Mouse (Mus musculus): ENCODE measurements around the gene Rhou. TPM values are rescaled to one million over a fixed set of nuclear protein-coding genes. Genes with fewer than 3 reads are reported as not detected.
A peak's percentile ranks its signal among the peaks of the same experiment; 100 is the strongest.
"Not testable (repeated sequence)": the region's sequence is repeated elsewhere in the genome, so short reads cannot be mapped to it uniquely, and the experiment has no call there.

Rhou gene
- polyA plus RNA-seq (2015; fragmentation: Nextera tagmentation; extraction: Ambion mirVana): 6.9 and 8.3 TPM in 2 replicates

DNA sequence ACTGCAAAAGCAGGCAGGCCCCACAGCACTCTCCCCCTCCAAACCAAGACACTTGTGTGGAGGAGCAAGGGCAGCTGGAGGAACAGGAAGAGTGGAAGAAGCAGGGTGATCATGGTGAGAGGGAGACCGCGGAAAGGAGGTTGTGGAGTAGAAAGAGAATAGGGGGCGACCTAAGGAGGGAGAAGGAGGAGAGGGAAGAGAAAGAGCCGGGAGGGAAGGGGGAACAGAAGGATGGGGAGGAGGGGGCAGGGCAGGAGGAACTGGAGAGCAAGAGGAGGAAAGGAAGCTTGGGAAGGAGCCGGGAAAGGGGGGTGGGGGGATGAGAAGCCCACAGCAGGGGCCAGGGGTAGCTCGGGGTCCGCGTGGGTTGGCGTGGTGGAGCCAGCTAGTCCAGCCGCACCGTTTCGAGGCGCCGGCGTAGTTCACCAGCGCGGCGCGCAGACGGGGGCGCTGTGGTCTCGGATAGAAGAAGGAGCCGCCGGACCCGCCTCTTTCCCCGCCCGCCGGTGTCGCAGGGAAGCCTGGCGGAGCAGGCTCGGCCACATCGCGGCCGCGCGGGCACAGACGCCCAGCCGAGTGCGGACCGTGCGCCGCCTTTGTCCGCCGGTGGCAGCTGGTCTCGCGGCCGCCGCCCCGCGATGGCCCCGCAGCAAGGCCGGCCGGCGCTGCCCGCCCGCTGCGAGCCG, at the start of gene Rhou:
TSS of gene Rhou (plus strand) at position 622 of the 686 bp plus-strand sequence.
- no peaks in the 10 kb centered on the region for H3K27me3 ChIP-seq
- ATAC-seq (ENCODE audit: insufficient number of reproducible peaks, insufficient read depth, low FRiP score, low TSS enrichment, low read depth): peak; percentile 85
- H3K4me2 ChIP-seq: peak within 1 kb of the TSS; percentile 70
- peak within 1 kb of the TSS; percentile 83 for H3K4me3 ChIP-seq
- peak within 1 kb of the TSS; percentile 90 for H3K9ac ChIP-seq
- H3K27ac ChIP-seq: peak within 1 kb of the TSS; percentile 84
- H3K36me3 ChIP-seq: peaks cover 25% of the 10 kb centered on the region
- H3K9me3 ChIP-seq: no peaks in the 10 kb centered on the region
- WGBS: under 1% methylated on average over 52 of the region's 58 CpGs
- peaks cover 27% of the 10 kb centered on the region for H3K4me1 ChIP-seq

- WGBS: 86% methylated on average over 2 of the region's 5 CpGs
- H3K4me2 ChIP-seq; ATAC-seq (ENCODE audit: insufficient number of reproducible peaks, insufficient read depth, low FRiP score, low TSS enrichment, low read depth); H3K9me3 ChIP-seq; H3K27ac ChIP-seq; H3K9ac ChIP-seq; H3K27me3 ChIP-seq; H3K4me1 ChIP-seq; H3K36me3 ChIP-seq; H3K4me3 ChIP-seq: not testable (repeated sequence)
Measured at GRCm38 (mm10) chr8:123612652-123613051, 41.1 kb upstream of the Rhou start.

GRCm38 (mm10) chr8:123623523-123623922, 30.2 kb upstream of the Rhou start:
- not testable (repeated sequence) for H3K4me2 ChIP-seq; H3K4me1 ChIP-seq; ATAC-seq (ENCODE audit: insufficient number of reproducible peaks, insufficient read depth, low FRiP score, low TSS enrichment, low read depth); H3K36me3 ChIP-seq; H3K27ac ChIP-seq; H3K9me3 ChIP-seq; H3K9ac ChIP-seq; H3K4me3 ChIP-seq
- peaks cover 43% of the 10 kb centered on the region for H3K27me3 ChIP-seq
- WGBS: no CpG with 5 or more reads among the region's 39 CpGs

DNA sequence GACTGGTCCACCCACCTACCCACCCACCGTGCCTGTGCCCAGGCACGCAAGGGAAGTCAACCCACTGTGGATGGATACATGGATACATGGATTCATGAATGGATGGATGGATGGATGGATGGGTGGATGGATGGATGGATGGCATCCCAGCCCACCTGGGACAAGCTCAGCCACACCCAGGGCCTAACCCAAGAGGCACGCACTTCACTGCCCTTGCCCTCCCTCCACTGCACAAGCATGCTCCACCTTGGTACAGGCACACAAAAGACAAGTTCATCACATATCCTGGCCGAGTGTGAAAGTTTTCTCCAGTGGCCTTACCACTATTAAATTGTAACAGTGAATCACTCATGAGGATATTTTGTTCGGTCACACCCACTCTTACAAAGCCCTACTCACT, 29.5 kb upstream of the Rhou start:
- 52% methylated on average over 5 of the region's 5 CpGs for WGBS

GRCm38 (mm10) chr8:123624702-123625101, 29.0 kb upstream of the Rhou start:
- 37% methylated on average over 1 of the region's 1 CpGs for WGBS
- ATAC-seq (ENCODE audit: insufficient number of reproducible peaks, insufficient read depth, low FRiP score, low TSS enrichment, low read depth): no peak
- H3K4me2 ChIP-seq: no peak overlapping the region
- no peaks in the 10 kb centered on the region for H3K36me3 ChIP-seq
- H3K4me3 ChIP-seq: no peak overlapping the region
- H3K4me1 ChIP-seq: peaks cover 14% of the 10 kb centered on the region
- H3K27ac ChIP-seq: no peak overlapping the region
- peaks cover 49% of the 10 kb centered on the region for H3K27me3 ChIP-seq
- H3K9me3 ChIP-seq: no peaks in the 10 kb centered on the region
- H3K9ac ChIP-seq: no peak overlapping the region

More for the DNA sequence above, 29.5 kb upstream of the Rhou start:
- Histone ChIP-seq H3K4me1 (peaks cover 12% of the 10 kb centered on the region), H3K9me3 (no peaks in the 10 kb centered on the region), H3K36me3 (no peaks in the 10 kb centered on the region), H3K27ac (no peak overlapping the region), H3K9ac (no peak overlapping the region), H3K27me3 (peaks cover 45% of the 10 kb centered on the region), H3K4me2 (no peak overlapping the region), H3K4me3 (no peak overlapping the region)
- ATAC-seq (ENCODE audit: insufficient number of reproducible peaks, insufficient read depth, low FRiP score, low TSS enrichment, low read depth): no peak

- Histone ChIP-seq H3K36me3 (no peaks in the 10 kb centered on the region), H3K27ac (no peak overlapping the region), H3K27me3 (peaks cover 52% of the 10 kb centered on the region), H3K4me3 (no peak overlapping the region), H3K9me3 (no peaks in the 10 kb centered on the region), H3K9ac (no peak overlapping the region), H3K4me1 (peaks cover 14% of the 10 kb centered on the region), H3K4me2 (no peak overlapping the region)
- 22% methylated on average over 2 of the region's 2 CpGs for WGBS
- ATAC-seq (ENCODE audit: insufficient number of reproducible peaks, insufficient read depth, low FRiP score, low TSS enrichment, low read depth): no peak
Measured at GRCm38 (mm10) chr8:123625717-123626116, 28.0 kb upstream of the Rhou start.

GRCm38 (mm10) chr8:123627410-123628147, 26.1 kb upstream of the Rhou start:
- no peak overlapping the region for H3K27ac ChIP-seq
- no peak overlapping the region for H3K4me3 ChIP-seq
- no peaks in the 10 kb centered on the region for H3K36me3 ChIP-seq
- peaks cover 52% of the 10 kb centered on the region for H3K27me3 ChIP-seq
- ATAC-seq (ENCODE audit: insufficient number of reproducible peaks, insufficient read depth, low FRiP score, low TSS enrichment, low read depth): no peak
- H3K4me2 ChIP-seq: no peak overlapping the region
- peaks cover 17% of the 10 kb centered on the region for H3K4me1 ChIP-seq
- H3K9ac ChIP-seq: no peak overlapping the region
- WGBS: 61% methylated on average over 6 of the region's 6 CpGs
- H3K9me3 ChIP-seq: no peaks in the 10 kb centered on the region

DNA sequence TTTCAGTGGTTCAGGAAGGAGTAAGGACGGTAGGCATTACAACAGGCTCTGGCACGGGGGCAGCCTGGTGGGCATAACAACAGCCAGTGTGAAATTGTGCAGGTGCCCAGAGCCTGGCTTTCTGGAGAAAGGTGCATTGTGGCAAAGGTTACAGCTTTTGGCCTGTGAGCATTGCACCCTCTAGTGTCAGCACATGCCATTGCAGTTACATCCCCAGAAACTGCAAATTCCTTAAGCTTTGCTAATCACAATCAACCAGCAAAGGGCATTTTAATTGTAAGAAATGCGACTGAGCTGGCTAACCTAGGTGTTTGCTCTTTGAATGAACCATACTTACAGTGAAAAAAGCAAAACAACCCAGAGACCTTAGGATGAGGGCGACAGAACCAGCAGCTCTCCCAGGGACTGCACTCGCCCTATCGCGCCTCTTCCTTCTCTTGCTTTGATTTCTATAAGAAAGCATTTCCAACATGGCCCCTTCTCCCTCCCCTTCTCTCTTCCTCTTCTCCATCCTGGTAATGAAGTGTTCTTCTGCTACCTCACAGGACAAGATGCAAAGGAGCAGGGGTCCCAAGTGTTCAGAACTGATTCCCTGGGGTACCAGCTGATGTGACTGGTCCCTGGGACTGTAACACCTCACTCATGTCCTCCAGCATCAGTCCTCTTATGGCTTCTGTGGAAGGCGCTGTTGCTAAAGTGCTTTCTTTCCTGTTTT, 25.3 kb upstream of the Rhou start:
- Histone ChIP-seq H3K4me1 (peaks cover 18% of the 10 kb centered on the region), H3K9ac (0 out of 2 replicates have a peak overlapping the region, but pooled peaks have one; percentile 27), H3K9me3 (no peaks in the 10 kb centered on the region), H3K4me2 (peak overlapping the region; percentile 70), H3K4me3 (peak overlapping the region; percentile 40), H3K27me3 (peaks cover 52% of the 10 kb centered on the region), H3K27ac (no peak overlapping the region), H3K36me3 (no peaks in the 10 kb centered on the region)
- no peak for ATAC-seq (ENCODE audit: insufficient number of reproducible peaks, insufficient read depth, low FRiP score, low TSS enrichment, low read depth)
- WGBS: 1% methylated on average over 8 of the region's 8 CpGs

- peaks cover 51% of the 10 kb centered on the region for H3K27me3 ChIP-seq
- 0 out of 2 replicates have a peak overlapping the region, but pooled peaks have one; percentile 27 for H3K9ac ChIP-seq
- no peak for ATAC-seq (ENCODE audit: insufficient number of reproducible peaks, insufficient read depth, low FRiP score, low TSS enrichment, low read depth)
- peak overlapping the region; percentile 40 for H3K4me3 ChIP-seq
- whole genome bisulfite sequencing: 10% methylated on average over 19 of the region's 19 CpGs
- H3K36me3 ChIP-seq: no peaks in the 10 kb centered on the region
- H3K9me3 ChIP-seq: no peaks in the 10 kb centered on the region
- peaks cover 24% of the 10 kb centered on the region for H3K4me1 ChIP-seq
- peak overlapping the region; percentile 70 for H3K4me2 ChIP-seq
- no peak overlapping the region for H3K27ac ChIP-seq
Measured at GRCm38 (mm10) chr8:123628968-123629755, 24.6 kb upstream of the Rhou start.

DNA sequence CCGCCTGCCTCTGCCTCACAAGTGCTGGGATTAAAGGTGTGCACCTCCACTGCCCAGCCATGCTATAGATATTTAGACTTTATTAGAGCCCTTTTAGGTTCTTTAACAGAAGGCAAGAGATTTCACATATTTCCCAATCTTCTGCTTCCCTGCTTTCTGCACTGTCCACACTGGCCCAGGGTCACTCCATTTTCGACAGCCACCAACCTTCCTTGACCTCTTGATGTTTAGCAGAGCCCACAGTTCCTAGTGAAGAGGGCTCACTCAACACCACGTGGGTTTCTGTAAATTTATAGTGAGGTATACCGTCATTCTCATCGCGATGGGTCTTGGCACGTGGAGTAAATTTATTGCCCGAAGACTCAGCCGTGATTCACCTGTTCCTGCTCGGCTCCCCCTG, 23.7 kb upstream of the Rhou start:
- Histone ChIP-seq H3K4me3 (peak overlapping the region; percentile 24; the same call in 1 of the 2 replicates), H3K4me1 (peaks cover 24% of the 10 kb centered on the region), H3K9ac (no peak overlapping the region), H3K36me3 (no peaks in the 10 kb centered on the region), H3K9me3 (no peaks in the 10 kb centered on the region), H3K4me2 (peak overlapping the region; percentile 53), H3K27me3 (peaks cover 42% of the 10 kb centered on the region), H3K27ac (no peak overlapping the region)
- 47% methylated on average over 10 of the region's 10 CpGs for WGBS
- no peak for ATAC-seq (ENCODE audit: insufficient number of reproducible peaks, insufficient read depth, low FRiP score, low TSS enrichment, low read depth)

DNA sequence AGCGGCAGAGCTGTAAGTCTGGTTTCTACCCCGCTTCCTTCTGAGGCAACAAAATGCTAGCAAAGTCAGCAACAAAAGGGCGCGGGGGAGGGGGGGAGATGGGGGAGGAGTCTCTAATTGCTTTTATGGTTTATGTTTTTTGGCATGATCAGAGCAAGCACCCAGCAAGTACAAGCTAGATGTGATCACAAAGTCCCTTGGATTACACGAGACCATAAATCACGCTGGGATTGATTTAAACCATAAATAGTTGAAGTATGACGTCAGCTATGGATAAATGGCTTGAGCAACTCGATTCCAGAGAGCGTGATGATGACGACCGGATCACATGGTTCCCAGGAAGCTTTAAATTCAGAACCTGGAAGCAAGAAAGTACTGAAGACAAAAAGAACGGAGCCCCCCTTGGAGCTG, 22.9 kb upstream of the Rhou start:
- H3K9me3 ChIP-seq: no peaks in the 10 kb centered on the region
- 19% methylated on average over 12 of the region's 12 CpGs for WGBS
- ATAC-seq (ENCODE audit: insufficient number of reproducible peaks, insufficient read depth, low FRiP score, low TSS enrichment, low read depth): no peak
- H3K36me3 ChIP-seq: no peaks in the 10 kb centered on the region
- peaks cover 34% of the 10 kb centered on the region for H3K27me3 ChIP-seq
- H3K9ac ChIP-seq: no peak overlapping the region
- peaks cover 24% of the 10 kb centered on the region for H3K4me1 ChIP-seq
- H3K4me3 ChIP-seq: peak overlapping the region; percentile 24
- no peak overlapping the region for H3K27ac ChIP-seq
- H3K4me2 ChIP-seq: peak overlapping the region; percentile 53
